Mouse (Mus musculus) lung, postnatal 0 days (tissue): Measurements from ENCODE around the gene Kcnip3.

ENCODE experiments used
- CTCF ChIP-seq: IDR thresholded peaks from 2 replicates; pipeline ENCODE4 v1.5.1; 2016; ENCODE audit warnings: antibody characterized with exemption, mild to moderate bottlenecking
- EP300 ChIP-seq: IDR thresholded peaks from 2 replicates; pipeline ENCODE4 v1.6.1; 2016; ENCODE audit warnings: antibody characterized with exemption, mild to moderate bottlenecking, control low read depth

- TF ChIP-seq EP300 (no peak), CTCF (peak; percentile 93)
Observed at GRCm38 (mm10) chr2:127559070-127559966, 37.4 kb upstream of the Kcnip3 start.
